Mouse (Mus musculus) neutrophil, adult 5-6 weeks (primary cell): ENCODE measurements around the gene B830017H08Rik. TPM values are rescaled to one million over a fixed set of nuclear protein-coding genes. Genes with fewer than 3 reads are reported as not detected.

Experiments
- ATAC-seq: fragments of 151-379, 151-347 bp; 2 replicates; pipeline ENCODE4 v1.8.0; 2017; ENCODE audit warnings: mild to moderate bottlenecking, moderate TSS enrichment; ENCODE audit not compliant: insufficient number of reproducible peaks, poor library complexity, low FRiP score, severe bottlenecking; ENCODE audit errors: extremely low read depth
- total RNA-seq: library from RNA; stranded (forward); fragments of 200-1000 nt; gene quantifications from 2 replicates; pipeline ENCODE4 v1.2.3, GENCODE M21; 2017

Gene B830017H08Rik
- total RNA-seq, 1 experiment from 2014 or later, result not detected

DNA sequence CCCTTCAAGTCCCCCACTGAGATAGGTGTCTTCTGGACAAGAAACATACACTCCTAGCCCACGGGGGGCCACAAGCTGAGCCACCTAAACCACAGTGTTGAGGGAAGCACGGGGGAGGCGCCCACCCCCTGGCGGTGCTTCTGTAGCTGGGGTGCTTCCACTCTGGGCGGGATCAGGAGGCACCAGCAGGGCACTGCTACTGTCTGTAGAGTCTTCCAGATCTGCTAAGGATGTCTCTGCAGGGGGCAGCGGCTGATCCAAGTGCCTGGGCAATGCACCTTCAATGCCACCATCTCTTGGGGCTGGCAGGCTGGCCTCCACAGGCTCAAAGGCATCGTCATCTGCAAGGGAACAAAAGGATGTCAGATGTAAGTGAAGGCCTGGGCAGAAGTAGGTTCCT lies 9.5 kb downstream of the B830017H08Rik start:
- no peak for ATAC-seq

DNA sequence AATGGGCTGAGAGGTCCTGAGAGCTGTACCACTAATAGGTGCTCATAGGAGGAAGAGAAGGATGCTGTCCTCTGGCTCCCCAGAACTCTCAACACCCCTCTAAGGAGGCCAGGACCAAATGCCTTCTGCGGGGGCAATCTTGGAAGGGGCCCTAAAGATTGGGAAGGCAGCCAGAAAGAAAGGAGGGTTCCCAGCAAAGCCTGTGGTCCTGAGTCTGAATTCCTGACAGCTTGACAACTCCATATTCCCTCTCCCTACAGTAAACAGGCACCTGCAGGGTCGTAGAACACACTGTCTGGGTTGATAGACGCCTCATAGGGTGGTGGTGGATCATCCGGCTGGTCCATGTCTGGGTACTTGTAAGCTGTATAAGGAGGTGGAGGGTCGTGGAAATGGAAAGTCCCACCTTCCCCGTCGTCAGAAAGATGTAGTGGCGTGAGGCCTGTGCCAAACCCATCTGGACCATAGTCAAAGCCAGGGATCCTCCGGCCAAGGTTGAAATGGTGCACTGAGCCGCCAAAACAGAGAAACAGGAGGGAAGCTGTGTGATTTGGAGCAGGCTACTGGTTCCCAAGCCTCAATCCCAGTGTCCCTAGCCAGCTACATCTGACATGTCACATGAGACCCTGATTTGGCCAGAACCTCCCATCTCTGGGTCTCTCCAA lies 10.9 kb downstream of the B830017H08Rik start:
- ATAC-seq, result no peak

DNA sequence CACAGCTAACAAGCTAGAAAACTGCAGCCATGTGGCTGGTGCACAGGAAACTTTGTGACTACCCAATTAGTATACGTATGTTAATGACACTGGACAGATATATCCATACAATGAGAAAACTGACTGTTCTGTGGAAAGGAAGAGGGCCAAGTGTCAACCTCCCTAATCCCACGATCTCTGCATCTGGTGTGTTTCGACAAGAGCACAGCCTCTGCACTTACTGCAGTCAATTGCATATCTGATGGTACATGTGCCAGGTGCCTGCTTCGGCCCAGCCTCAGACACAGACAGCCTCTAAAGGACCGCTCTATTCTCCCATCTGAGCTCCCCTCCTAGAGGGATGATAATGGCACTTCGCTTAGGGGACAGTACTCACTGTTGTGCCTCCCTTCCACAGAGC lies 15.5 kb downstream of the B830017H08Rik start:
- ATAC-seq, result no peak

DNA sequence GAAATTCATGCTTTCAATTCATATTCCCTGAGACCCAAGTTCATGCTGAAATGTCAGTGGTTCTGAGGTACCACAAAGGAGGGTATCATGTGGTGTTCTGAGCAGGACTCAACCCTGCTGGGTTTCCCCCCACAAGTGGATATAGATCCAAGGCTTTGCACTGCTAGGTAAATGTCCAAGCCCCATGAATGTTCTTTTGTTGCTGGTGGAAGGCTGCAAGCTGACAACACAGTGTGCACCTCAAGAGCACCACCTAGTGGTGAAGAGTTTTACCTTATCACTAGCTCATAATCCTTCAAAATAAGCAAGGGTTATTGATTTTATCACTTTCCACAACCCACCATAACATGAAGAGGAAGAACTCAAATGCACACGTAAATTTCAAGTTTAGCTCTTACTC lies 16.0 kb downstream of the B830017H08Rik start:
- no peak for ATAC-seq

DNA sequence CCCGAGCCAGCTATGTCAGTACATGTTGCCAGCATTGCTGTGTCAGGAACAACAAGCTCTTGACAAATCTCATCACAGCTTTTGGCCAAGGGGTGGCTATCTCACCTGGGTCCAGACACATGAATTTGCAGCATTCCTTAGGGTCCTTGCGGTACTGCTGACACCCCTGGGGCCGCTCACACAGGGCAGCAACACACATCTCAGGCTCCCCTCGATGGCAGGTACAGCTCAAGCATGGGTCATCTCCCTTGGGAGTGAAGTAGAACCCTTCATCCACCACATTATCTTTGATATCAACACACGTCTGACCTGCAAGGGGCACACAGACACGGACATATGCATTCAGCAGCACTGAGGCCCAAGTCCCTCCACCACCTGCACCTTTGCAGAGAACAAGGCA lies 16.6 kb downstream of the B830017H08Rik start:
- ATAC-seq, result no peak

DNA sequence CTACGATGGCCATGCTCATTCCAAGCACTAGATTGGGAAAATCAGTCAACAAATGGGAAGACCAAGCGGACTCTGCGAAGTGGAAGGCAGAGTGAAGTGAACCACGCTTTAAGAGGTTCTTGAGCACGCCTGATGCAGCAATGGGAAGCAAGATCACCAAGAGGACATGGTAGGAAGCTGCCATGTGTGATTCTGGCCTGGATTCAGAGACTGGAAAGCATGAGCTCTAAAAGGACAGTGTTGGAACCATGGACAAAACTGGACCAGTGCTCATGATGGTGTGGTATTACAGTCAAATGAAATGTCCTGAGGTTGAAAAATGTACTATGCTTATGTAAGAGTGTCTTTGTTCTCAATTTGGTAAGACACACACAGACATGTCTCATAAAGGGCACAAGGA lies 18.4 kb downstream of the B830017H08Rik start:
- ATAC-seq, result no peak

DNA sequence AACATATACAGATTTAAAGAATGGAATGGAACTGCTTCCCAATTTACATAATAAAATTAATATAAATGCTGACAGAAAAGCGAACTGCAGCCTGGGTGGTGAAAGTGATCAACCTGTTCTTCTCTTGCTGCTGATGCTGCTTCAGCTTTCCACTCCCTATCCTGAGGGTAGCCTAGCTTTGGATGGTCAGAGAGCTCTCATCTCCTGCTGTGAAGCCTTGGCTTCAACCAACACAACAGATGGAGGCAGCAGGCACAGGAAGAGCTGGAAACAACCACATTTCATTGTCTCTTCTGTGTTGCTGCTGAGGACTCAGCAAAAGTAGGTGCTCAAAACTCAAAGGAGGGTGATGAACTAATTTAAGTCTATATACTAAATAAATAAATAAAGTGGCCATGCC lies 18.9 kb downstream of the B830017H08Rik start:
- ATAC-seq, result no peak

DNA sequence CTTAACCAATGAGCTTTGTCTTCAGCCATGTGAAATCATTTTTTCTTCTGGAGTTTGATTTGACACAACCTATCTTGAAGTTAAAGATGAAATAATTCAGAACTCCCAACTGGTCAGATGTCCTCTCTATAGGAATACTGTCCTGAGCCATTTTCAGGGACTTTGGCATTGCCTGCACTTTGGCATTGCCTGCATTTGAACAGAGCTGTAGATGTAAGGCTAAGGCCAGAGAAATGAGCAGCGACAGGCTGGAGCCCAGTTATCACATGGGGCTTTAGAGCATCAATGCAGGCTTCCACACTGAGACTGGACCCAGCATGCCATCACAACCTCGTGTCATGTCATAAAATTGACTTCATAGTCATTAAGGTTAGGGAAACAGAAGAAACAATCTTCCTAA lies 20.3 kb downstream of the B830017H08Rik start:
- ATAC-seq, result no peak

DNA sequence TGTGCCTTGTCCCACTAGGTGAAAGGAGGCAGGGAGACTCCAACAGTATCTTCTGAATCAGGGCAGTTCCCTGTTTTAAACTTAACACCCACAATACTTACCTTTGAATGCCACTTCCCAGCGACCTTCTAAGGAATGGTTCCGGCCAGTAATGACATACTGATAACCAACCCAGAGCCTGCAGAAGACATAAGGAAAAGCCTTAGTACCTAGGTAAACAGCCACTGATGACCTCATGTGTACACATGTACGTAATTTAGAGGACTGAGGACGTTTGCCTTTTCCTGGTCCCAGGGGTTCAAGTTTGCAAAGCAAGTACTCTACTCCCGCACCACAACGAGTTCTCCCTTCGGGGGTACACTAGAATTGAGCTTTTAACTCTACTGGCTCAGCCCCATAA lies 24.2 kb downstream of the B830017H08Rik start:
- no peak for ATAC-seq

DNA sequence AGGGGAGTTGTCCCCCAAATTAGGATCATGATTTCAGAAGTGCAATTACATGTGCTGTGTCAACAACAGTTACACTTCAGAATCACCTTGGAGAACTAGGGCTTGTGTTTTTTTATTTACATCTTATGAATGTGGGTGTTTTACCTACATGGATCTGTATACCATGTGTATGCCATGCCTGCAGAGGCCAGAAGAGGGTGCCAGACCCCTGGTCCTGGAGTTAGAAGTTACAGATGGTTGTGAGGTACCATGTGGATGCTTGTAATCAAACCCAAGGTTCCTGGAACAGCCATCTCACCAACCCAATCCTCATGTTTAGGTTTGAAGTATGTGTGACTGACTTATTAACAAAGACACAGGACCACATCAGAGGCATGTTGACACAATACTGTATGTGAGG lies 25.7 kb downstream of the B830017H08Rik start:
- no peak for ATAC-seq

DNA sequence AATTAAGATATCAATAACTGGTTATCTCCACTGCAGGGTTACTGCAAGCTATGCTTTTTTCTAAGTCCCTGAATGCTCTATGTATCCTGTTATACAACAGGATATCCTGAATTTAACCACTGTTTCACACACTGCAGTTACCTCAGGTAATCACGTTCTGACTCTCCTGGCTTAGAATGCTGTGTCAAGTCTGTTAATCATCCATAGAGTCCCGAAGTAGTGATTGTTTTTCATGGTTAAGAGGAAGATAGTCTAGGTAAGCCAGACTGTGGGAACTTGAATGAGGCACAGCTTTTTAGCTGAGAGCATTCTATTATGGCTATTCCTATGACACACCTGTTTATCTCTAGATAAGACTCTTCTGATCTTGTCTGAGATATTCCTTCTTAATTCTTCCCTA lies 32.4 kb downstream of the B830017H08Rik start:
- no peak for ATAC-seq

DNA sequence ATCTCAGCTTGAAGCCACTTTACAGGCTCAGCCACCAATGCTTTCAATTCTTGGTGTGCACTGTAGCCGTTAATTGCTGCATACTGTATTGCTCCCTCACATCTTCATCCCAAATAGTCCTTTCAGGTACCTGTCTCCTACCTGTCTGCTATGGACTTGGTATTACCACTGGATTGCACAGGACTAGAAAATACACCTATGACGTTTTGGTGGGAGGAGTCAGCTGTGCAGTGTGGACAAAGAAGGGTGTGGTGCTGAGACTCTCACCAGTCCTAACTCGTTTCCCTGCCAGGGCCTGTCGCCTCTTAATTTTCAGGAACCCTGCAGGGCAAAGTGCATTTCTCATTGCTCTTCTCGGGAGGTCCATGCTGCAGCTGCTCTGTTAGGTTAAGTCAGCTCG lies 32.8 kb downstream of the B830017H08Rik start:
- no peak for ATAC-seq

DNA sequence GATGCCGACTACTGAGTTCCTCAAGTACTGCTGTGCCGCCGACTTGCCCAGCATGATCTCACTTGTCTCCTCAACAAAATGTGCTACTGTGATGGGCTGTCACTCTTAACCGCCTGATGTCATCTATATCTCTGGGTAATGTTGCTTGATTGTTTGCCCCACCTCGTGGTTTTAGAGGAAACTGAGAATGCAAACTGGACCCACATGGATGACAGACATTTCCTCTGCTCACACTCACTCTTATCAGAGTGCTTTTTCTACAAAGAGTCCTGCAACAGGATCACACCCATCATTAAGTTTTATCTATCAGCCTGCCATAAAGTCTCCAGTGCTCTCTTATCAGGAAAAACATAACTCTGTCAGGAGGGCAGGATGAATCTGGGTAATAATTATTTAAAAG lies 38.3 kb downstream of the B830017H08Rik start:
- no peak for ATAC-seq

DNA sequence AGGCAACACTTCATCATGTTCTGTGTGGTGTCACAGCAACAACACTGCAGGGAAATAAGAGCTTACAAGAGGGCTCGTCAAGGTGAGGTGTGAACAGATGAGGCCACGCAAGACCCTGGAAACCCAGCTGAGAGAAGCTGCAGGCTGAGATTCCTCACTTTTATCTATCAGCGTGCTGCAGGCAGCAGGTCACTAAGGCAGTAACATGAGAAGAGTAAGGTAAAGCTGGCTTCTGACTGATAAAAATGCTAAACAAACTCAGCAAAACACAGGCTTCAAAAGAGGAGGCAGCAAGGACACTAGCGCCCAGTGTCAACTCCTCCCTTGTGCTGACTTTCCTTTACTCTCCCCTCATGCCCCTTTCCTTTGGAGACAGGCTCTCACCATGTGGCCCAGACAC lies 40.1 kb downstream of the B830017H08Rik start:
- ATAC-seq, result no peak

DNA sequence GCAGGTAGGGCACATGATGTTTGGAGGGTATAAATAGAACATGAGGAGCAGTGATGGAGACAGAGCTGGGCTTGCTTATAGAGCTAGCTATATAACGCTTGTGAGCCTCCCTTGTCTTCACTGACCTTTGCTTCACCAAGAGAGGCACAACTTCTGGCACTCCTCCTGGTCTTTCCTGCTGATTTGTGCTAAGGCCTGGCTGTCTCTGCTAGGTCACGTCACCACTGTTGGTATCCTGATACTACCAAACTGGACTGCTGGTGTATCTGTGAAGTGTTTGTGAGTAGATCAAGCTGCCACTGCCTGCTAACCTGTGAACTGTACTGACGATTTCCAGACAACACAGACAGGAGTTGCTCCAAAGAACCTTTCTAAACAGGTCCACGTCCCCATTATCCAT lies 42.3 kb downstream of the B830017H08Rik start:
- ATAC-seq, result no peak

DNA sequence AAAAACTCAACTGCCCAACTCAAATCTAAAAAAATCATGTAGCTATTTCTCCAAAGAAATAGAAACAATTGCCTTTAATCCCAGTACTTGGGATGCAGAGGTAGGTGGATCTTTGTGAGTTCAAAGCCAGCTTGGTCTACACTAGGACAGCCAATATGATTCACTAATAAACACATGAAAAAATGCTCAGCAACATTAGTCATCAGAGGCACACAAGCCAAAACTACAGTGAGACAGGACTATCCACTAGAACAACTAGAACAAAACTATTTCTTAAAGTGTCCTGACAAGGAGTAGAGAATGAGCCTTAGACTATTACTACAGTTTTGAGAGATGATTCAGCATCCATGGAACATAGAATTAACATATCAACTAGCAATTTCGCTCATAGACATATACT lies 43.2 kb downstream of the B830017H08Rik start:
- no peak for ATAC-seq

DNA sequence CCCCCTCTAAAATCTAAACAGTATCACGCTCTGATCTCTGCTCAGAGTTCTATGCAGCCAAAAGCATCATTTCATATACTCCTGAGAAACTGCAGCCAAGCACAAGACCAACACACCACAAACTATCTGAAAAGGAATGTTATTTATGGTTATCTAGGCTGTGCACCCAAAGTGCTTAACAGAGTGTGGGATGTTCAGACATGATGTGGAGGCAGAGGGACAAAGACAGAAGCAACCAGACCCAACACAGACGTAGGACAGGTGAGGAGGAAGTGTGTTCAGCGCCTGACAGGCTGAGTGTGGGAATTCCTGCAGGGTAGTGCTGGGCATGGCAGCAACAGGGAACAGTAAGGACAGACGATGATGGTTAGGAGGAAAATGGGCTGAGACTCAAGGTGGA lies 46.6 kb downstream of the B830017H08Rik start:
- ATAC-seq, result no peak

DNA sequence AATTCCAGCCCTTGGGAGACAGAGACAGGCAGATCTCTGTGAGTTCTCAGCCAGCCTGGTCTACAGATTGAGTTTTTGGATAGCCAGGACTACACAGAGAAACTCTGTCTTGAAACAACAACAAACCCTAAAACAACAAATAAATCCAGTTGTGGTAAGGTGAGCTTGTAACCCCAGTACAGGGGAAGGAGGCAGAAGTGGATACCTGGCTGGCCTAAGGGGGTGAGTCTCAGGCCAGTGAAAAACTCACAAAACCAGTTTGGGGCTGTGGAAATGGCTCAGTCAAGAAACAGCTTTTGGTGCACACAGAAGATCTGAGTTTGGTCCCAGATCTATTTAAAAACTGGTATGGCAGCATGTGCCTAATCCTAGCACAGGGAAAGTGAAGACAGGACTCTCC lies 49.3 kb downstream of the B830017H08Rik start:
- no peak for ATAC-seq

DNA sequence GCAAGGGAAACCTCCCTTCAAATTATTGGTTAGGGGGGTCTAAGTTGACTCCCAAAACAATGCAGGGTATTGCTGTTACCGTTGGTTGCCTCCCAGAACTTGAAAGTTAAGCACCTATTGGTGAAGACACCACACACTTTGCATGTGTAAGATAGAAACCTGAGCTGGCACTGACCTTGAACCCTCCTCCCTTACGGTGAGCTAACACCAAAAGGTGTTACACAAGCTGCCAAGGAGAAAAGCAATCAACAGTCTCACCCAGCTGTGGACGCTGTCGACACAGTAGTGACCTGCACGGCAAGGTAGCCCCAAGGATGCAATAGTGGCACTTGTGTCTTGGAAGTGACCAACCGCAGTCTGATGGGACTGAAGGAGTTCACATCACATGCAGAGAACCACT lies 51.2 kb downstream of the B830017H08Rik start:
- no peak for ATAC-seq
